Mouse (Mus musculus): ENCODE data around the gene Cux1. TPM values are rescaled to one million over a fixed set of nuclear protein-coding genes. Genes with fewer than 3 reads are reported as not detected.

Gene Cux1
- polyA plus RNA-seq, 1 experiment from 2014 or later: 139 TPM

DNA sequence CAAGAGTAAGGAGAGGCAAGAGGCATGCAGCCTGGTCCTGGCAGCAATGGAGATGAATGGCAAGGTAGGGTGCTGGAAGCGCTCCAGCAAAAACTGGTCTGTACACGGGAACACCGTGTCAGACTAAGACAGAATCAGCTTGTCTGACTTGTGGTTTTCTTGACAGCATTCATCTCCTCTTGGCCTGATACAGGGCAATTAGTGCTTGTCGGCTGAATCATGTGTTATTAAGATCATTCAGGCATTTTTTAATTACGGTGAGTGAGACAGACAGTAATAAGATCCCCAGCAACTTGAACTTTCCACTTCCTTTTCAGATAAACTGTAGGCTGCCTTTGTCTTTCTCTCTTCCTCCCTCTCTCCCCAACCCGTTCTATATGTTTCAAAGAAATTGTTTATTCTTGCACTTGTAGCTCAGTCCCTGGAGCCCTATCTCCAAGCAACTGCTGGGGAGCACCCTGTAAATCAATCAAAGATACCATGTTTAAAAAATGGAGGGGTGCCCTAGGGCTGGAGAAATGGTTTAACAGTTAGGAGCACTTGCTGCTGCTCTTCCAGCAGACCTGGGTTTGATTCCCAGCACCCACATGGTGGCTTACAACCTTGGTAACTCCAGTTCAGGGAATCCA lies 53.1 kb downstream of the Cux1 start:
- WGBS: 40% methylated on average over 6 of the region's 6 CpGs
- no peak overlapping the region for H3K4me2 ChIP-seq
- H3K4me3 ChIP-seq: no peak overlapping the region
- H3K36me3 ChIP-seq (ENCODE audit: poor library complexity, severe bottlenecking): no peaks in the 10 kb centered on the region
- H3K27ac ChIP-seq: peak overlapping the region; percentile 41
- no peaks in the 10 kb centered on the region for H3K9me3 ChIP-seq (replicated peaks)
- H3K27me3 ChIP-seq: no peaks in the 10 kb centered on the region
- no peak overlapping the region for H3K9ac ChIP-seq
- peaks cover 39% of the 10 kb centered on the region for H3K4me1 ChIP-seq
- no peak for ATAC-seq

DNA sequence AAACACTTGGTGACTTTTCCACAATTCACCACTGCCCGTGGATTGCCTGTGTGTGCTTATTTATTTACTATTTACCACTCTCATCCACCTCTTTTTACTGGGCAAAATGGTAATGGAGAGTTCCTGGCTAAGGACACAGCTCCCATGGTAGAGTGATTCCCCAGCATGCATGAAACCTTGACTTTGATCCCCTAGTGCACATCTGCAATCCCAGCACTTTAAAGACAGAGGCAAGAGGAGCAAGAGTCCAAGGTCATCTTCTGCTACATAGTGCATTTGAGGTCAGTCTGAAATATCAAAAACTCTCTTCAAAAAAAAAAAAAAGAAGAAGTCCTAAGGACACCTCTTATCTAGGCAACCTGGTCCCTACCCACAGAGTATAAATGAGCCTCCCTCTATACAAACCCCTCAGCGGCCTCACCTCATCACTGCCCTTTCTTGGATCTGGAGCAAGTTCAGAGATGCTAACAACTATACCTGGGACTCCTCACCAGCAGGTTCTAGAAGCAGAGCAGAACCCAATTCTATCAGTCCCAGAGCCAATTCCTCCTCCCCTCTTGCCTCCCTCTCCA lies 55.1 kb downstream of the Cux1 start:
- no peak overlapping the region for H3K27ac ChIP-seq
- WGBS: 89% methylated on average over 2 of the region's 2 CpGs
- ATAC-seq: no peak

DNA sequence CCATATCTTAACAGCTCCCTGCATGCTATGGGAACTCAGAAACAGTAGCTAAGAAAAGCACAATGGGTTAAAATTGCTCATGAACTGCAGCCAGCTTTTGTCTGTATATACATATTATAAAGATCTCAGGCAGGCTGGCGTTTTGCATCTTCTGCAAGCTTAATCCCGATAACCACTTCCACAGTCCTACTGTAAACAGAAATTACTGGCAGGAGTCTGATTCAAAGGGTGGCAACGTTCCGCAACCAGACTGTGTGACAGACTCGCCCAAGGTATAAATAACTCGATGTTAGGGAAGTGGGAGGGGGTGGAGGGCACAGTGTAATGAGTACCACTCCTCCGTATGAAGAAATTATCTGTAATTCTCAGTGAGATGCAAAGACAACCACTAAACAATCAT lies 55.9 kb downstream of the Cux1 start:
- H3K27ac ChIP-seq: peak overlapping the region; percentile 16; the same call in 1 of the 2 replicates
- no peak overlapping the region for H3K4me3 ChIP-seq
- no peaks in the 10 kb centered on the region for H3K36me3 ChIP-seq (ENCODE audit: poor library complexity, severe bottlenecking)
- H3K27me3 ChIP-seq: no peaks in the 10 kb centered on the region
- ATAC-seq: peak; percentile 41; the same call in 1 of the 2 replicates
- peaks cover 32% of the 10 kb centered on the region for H3K4me1 ChIP-seq
- no peak overlapping the region for H3K4me2 ChIP-seq
- no peak overlapping the region for H3K9ac ChIP-seq
- 49% methylated on average over 7 of the region's 7 CpGs for WGBS
- H3K9me3 ChIP-seq (replicated peaks): no peaks in the 10 kb centered on the region

More for the DNA sequence above, 55.1 kb downstream of the Cux1 start:
- Histone ChIP-seq H3K4me1 (peaks cover 32% of the 10 kb centered on the region), H3K9ac (no peak overlapping the region), H3K27me3 (no peaks in the 10 kb centered on the region), H3K9me3 (replicated peaks) (no peaks in the 10 kb centered on the region), H3K36me3 (ENCODE audit: poor library complexity, severe bottlenecking) (no peaks in the 10 kb centered on the region), H3K4me2 (no peak overlapping the region), H3K4me3 (no peak overlapping the region)

DNA sequence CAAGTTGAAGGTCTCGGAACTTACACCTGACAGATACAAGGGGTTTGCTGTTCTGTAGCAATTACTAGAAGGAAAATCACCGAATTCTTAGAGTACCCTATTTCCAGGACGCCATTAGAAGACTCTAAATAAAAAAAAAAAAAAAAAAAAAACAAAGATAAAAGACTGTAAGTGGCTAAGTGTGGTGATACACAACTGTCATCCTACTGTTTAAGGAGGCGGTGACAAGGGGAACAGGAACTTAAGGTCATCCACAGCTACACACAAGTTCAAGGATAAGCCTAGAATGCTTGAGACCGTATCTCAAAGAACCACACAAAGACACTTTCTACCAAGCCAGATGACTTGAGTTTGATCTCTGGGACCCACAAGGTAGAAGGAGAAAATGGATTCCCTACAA lies 56.7 kb downstream of the Cux1 start:
- WGBS: 92% methylated on average over 5 of the region's 5 CpGs

DNA sequence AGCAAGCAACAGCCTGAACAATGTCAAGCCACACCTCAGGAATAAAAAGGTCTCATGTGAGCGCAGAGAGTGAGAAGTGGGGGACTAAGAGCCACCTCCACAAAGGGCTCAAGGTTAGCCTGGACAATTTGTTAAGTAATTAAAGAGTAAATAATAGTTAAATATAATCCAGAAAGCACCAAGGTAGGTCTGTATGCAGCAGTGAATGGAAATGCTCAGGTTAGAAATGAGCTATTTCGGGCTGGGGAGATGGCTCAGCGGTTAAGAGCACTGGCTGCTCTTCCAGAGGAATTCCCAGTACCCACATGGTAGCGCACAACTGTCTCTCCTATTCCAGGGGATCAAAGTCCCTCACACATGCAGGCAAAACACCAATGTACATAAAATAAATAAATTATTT lies 59.7 kb downstream of the Cux1 start:
- no peak overlapping the region for H3K4me3 ChIP-seq
- no peaks in the 10 kb centered on the region for H3K27me3 ChIP-seq
- H3K9ac ChIP-seq: no peak overlapping the region
- 90% methylated on average over 4 of the region's 4 CpGs for WGBS
- H3K4me1 ChIP-seq: peaks cover 35% of the 10 kb centered on the region
- no peaks in the 10 kb centered on the region for H3K9me3 ChIP-seq (replicated peaks)
- H3K36me3 ChIP-seq (ENCODE audit: poor library complexity, severe bottlenecking): no peaks in the 10 kb centered on the region
- no peak overlapping the region for H3K4me2 ChIP-seq
- no peak for ATAC-seq
- H3K27ac ChIP-seq: no peak overlapping the region

More for the DNA sequence above, 56.7 kb downstream of the Cux1 start:
- no peaks in the 10 kb centered on the region for H3K27me3 ChIP-seq
- no peaks in the 10 kb centered on the region for H3K9me3 ChIP-seq (replicated peaks)
- no peaks in the 10 kb centered on the region for H3K36me3 ChIP-seq (ENCODE audit: poor library complexity, severe bottlenecking)
- no peak for ATAC-seq
- peaks cover 35% of the 10 kb centered on the region for H3K4me1 ChIP-seq
- H3K9ac ChIP-seq: no peak overlapping the region
- H3K27ac ChIP-seq: no peak overlapping the region
- no peak overlapping the region for H3K4me3 ChIP-seq
- no peak overlapping the region for H3K4me2 ChIP-seq

DNA sequence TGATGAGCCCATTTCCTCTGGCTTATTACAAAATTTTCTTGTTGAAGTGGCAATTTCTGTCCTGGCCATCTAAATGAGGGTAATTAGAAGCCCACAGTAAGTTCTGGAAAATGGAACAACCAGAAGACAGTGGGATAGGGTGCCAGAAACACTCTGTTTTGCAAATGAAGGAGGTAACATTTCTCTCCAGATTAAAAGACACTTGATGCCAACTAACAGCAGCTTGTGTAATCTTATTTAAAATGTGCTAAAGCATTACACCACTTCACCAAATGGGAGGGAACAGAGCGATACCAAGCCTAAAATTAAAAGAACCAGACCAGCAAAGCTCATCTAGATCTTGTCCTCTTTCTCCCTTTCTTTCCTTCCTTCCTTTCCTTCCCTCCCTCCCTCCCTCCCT lies 61.0 kb downstream of the Cux1 start:
- 84% methylated on average over 1 of the region's 1 CpGs for WGBS
- Histone ChIP-seq H3K36me3 (ENCODE audit: poor library complexity, severe bottlenecking) (no peaks in the 10 kb centered on the region), H3K4me1 (peaks cover 29% of the 10 kb centered on the region), H3K9me3 (replicated peaks) (no peaks in the 10 kb centered on the region), H3K4me2 (no peak overlapping the region), H3K9ac (no peak overlapping the region), H3K27me3 (no peaks in the 10 kb centered on the region), H3K4me3 (no peak overlapping the region), H3K27ac (no peak overlapping the region)
- no peak for ATAC-seq

DNA sequence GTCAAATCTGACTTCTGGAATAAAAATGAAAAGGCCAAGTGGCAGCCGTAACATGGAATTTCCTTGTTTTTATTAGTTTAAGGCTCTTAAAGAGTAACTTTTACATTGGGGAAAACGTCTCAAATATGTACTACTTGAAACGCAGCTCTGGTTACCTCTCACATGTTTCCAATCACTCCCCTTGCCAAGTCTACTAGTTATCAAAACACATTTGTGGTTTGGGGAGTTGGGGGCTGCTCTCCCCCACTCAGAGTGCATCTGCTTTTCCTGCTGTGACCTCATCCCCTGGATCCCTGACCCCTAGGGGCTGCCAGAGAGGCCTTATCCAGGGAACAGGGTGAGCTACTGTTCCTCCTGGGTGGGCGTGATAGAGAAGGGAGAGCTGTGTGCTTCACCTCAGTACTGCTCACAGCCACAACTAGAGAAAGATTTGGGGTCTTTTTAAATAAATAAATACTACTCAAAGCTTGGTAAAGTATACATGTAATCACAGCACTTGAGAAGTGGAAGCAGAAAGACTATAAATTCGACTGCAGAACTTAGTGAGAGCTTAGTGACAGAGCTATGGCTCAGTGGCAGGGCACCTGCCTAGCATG lies 64.7 kb downstream of the Cux1 start:
- H3K4me1 ChIP-seq: peaks cover 48% of the 10 kb centered on the region
- H3K4me2 ChIP-seq: no peak overlapping the region
- ATAC-seq: no peak
- no peak overlapping the region for H3K27ac ChIP-seq
- no peaks in the 10 kb centered on the region for H3K36me3 ChIP-seq (ENCODE audit: poor library complexity, severe bottlenecking)
- H3K27me3 ChIP-seq: no peaks in the 10 kb centered on the region
- no peak overlapping the region for H3K4me3 ChIP-seq
- H3K9me3 ChIP-seq (replicated peaks): no peaks in the 10 kb centered on the region
- no peak overlapping the region for H3K9ac ChIP-seq
- 78% methylated on average over 5 of the region's 5 CpGs for WGBS

DNA sequence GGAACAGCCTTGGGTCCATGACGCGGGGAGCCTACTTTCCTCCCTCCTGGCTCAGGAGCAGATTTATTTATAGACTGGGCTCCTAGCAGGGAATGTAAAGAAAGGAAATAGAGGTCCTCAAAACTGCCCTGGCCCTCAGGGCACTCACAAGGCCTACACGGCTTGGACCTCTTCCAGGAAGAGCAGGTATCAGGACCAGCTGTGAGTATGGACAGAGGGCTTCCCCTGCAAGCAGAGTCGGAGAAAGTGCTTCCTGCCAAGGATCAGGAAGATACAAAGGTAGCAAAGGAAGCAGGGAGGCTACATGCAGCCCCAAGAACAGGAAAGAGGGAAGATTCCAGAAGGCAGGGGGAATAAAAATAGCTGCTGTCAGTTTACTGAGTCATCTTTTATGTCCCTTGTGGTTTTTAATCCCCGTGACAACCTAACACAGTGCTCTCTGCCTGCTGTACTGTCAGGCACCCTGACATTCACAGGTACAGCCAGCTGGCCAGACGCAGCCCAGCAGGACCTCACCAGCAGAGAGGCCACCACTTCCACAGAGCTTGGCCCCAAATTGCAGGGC lies 66.9 kb downstream of the Cux1 start:
- H3K4me1 ChIP-seq: peaks cover 49% of the 10 kb centered on the region
- H3K9ac ChIP-seq: no peak overlapping the region

DNA sequence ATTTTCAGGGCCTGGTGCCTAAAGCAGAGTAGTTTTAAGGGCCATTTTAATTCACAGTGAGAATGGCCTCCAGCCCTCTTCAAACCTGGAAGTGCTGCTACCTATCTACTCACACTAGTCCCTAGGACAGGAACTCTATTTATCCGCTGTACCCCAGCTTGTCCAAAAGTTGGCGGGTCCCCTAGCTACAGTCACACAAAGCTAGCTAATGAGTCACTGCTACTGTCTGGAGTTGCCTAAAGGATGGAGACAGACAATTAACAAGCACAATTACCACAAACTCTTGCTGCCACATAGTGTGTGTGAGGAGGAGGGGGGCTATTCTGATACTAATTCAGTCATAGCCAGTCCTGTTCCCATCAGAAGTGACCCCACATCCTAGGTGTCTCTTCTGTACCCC lies 68.0 kb downstream of the Cux1 start:
- Histone ChIP-seq H3K9ac (no peak overlapping the region), H3K27me3 (no peaks in the 10 kb centered on the region), H3K27ac (no peak overlapping the region), H3K9me3 (replicated peaks) (no peaks in the 10 kb centered on the region), H3K4me2 (no peak overlapping the region), H3K4me1 (peaks cover 48% of the 10 kb centered on the region), H3K4me3 (no peak overlapping the region), H3K36me3 (ENCODE audit: poor library complexity, severe bottlenecking) (no peaks in the 10 kb centered on the region)
- no peak for ATAC-seq
- WGBS: 46% methylated on average over 2 of the region's 2 CpGs

More for the DNA sequence above, 66.9 kb downstream of the Cux1 start:
- 73% methylated on average over 6 of the region's 6 CpGs for WGBS
- H3K27me3 ChIP-seq: no peaks in the 10 kb centered on the region
- ATAC-seq: no peak
- no peaks in the 10 kb centered on the region for H3K9me3 ChIP-seq (replicated peaks)
- peak overlapping the region; percentile 22; the same call in 1 of the 2 replicates for H3K27ac ChIP-seq
- no peaks in the 10 kb centered on the region for H3K36me3 ChIP-seq (ENCODE audit: poor library complexity, severe bottlenecking)
- no peak overlapping the region for H3K4me2 ChIP-seq
- no peak overlapping the region for H3K4me3 ChIP-seq

DNA sequence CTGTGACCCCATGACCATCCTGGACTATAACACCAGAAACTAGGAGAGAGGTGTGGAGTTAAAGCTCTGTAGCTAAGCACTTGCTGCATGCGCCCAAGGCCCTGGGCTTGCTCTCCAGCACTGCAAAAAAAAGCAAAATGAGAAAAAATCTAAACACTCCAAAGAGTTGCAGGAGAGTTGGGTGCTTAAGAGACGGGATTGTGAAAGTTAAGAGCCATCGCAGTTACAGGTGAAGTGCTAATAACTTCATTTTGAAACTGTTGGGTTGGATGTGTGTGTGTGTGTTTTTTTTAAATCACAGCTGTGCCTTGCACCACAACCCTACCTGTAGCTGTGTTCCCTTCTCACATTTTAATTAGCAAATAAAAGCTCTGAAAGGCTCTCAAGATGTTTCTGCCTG lies 68.5 kb downstream of the Cux1 start:
- WGBS: 92% methylated on average over 3 of the region's 3 CpGs
- Histone ChIP-seq H3K4me1 (peaks cover 42% of the 10 kb centered on the region), H3K36me3 (ENCODE audit: poor library complexity, severe bottlenecking) (no peaks in the 10 kb centered on the region), H3K4me3 (no peak overlapping the region), H3K9ac (no peak overlapping the region), H3K9me3 (replicated peaks) (no peaks in the 10 kb centered on the region), H3K27me3 (no peaks in the 10 kb centered on the region), H3K4me2 (no peak overlapping the region), H3K27ac (no peak overlapping the region)
- no peak for ATAC-seq

DNA sequence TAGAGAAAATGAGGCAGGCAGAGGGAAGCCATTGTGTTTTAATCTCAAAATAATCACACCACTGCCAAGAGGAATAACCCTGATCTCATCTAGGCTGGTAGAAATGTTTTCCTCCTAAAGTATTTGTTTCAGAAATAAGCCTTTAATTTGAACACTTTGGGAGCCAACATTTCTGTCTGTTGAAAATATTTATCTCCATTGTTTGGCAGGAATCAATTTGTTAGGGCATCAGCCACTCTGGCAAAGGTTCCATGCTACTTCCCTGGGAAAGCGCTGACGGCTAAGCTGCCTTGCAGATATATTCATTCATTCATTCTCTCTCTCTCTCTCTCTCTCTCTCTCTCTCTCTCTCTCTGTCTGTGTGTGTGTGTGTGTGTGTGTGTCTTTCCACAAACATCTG lies 70.0 kb downstream of the Cux1 start:
- Histone ChIP-seq H3K27ac (peak overlapping the region; percentile 7; the same call in 1 of the 2 replicates), H3K9me3 (replicated peaks) (no peaks in the 10 kb centered on the region), H3K27me3 (no peaks in the 10 kb centered on the region), H3K4me2 (no peak overlapping the region), H3K9ac (no peak overlapping the region), H3K4me1 (peaks cover 39% of the 10 kb centered on the region), H3K36me3 (ENCODE audit: poor library complexity, severe bottlenecking) (no peaks in the 10 kb centered on the region), H3K4me3 (no peak overlapping the region)
- no peak for ATAC-seq
- 73% methylated on average over 2 of the region's 2 CpGs for WGBS

DNA sequence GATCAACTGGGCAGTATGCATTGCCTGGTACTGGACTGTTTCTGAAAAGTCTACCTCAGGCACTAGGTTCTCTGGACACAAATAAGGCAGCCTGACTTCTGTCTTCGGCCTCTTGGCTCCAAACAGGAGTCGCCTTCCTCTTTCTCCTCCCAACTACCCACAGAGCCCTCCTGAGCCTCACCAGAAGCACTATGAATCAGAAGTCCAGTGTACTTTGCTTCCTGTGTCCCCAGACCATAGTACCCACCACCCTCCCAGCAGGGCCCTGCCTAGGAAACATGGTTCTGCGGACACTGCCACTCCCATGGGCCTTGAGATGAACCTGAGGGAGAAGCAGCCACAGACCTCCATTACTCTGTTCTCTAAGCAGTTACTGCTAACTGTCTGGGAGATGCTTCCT lies 71.7 kb downstream of the Cux1 start:
- Histone ChIP-seq H3K9me3 (replicated peaks) (no peaks in the 10 kb centered on the region), H3K4me1 (peaks cover 33% of the 10 kb centered on the region), H3K4me3 (no peak overlapping the region), H3K9ac (no peak overlapping the region), H3K27ac (no peak overlapping the region), H3K27me3 (no peaks in the 10 kb centered on the region), H3K4me2 (no peak overlapping the region), H3K36me3 (ENCODE audit: poor library complexity, severe bottlenecking) (no peaks in the 10 kb centered on the region)
- ATAC-seq: no peak
- 93% methylated on average over 3 of the region's 3 CpGs for WGBS
